Mouse (Mus musculus) spleen, adult 2 months (tissue): ENCODE measurements at regions not wholly inside any gene's neighbourhood (a gene's known extent, or its start where the extent isn't known, plus 50 kb on each side); places are given as distances from the start of the nearest gene placed in this dataset.

ENCODE experiments used
- CTCF ChIP-seq: fragments of 200-500 bp; IDR thresholded peaks from 2 replicates; pipeline ENCODE4 v1.5.1; 2011; ENCODE audit warnings: mild to moderate bottlenecking, inconsistent platforms; ENCODE audit not compliant: insufficient read depth, insufficient read length, insufficient replicate concordance; ENCODE audit errors: extremely low read depth
- POLR2A ChIP-seq: fragments of 200-500 bp; IDR thresholded peaks from 2 replicates; pipeline ENCODE4 v1.6.1; 2011; ENCODE audit warnings: low read depth, low read length, inconsistent platforms

- TF ChIP-seq POLR2A (no peak), CTCF (no peak)
These were observed 2348.4 kb upstream of the Gm7489 start for GRCm38 (mm10) chr15:51536317-51536716.
